Mouse (Mus musculus): ENCODE results near the gene Naaladl2.

Gene Naaladl2

DNA sequence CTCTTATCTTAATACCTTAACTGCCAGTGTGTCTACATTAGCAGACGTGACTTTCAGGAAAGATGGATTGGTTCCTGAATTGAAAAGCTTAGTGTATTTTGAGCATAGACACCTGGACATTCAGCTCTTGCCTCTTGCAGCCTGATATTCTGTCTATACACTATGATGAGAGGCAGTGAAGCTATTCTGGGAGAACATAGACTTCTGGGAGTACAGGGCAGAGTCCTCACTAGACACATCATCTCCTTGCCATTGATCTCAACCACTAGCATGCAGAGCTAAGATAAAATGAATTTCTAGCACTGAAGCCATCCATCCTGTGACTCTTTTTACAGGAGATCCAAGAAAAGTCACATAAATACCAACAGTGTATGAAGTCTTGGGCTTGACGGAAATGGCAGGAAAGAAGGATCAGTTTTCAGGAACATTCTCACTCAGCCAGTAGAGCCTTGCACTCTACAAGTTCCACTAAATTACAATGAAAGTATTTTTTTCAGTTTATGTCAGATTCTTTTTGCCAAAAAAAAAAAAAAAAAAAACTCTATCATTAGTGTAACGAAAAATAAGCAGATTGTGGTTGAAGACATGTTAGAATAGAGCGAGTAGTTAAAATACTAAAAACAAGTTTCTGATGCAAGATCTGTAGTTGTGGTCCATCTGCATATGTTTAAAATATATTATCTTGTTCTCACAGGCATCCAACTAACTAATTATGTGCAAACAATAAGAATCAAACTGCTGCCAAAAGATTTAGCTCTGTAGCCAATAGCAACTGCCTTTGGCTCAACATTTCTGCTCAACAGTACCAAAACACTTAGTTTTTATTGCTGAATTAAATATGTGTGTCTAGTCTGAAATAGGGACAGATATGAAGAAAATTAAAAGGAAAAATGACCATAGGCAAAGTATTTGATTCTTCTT lies 1171.1 kb downstream of the Naaladl2 start:
- no peak for DNase-seq (ENCODE audit: low spot score in 2 of 2)

GRCm38 (mm10) chr3:23962961-23963621 lies 1181.0 kb downstream of the Naaladl2 start:
- DNase-seq (ENCODE audit: low spot score in 2 of 2): no peak

DNA sequence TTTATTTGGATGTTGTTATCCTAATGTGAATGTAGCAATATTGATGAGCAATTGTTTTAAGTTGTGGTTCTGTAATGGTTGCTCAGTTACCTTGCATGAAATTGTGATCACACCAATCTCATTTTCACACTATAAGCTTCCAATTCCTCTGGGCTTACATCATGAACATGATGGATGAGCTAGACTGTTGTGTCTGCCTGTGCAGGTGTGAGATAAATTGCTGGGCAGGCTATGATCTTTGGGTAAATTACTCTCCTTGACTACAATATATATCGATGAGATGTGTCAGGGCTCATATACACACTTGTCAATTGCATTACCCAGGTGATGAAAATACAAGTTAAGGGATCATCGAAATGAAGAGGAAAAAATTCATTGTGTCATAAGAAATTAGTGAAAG lies 1197.9 kb downstream of the Naaladl2 start:
- DNase-seq (ENCODE audit: low spot score in 2 of 2): no peak

- DNase-seq (ENCODE audit: low spot score in 2 of 2): no peak
These were observed 1206.8 kb downstream of the Naaladl2 start for GRCm38 (mm10) chr3:23937299-23937698.

- no peak for DNase-seq (ENCODE audit: low spot score in 2 of 2)
These were observed 1216.0 kb downstream of the Naaladl2 start for GRCm38 (mm10) chr3:23928097-23928496.

DNA sequence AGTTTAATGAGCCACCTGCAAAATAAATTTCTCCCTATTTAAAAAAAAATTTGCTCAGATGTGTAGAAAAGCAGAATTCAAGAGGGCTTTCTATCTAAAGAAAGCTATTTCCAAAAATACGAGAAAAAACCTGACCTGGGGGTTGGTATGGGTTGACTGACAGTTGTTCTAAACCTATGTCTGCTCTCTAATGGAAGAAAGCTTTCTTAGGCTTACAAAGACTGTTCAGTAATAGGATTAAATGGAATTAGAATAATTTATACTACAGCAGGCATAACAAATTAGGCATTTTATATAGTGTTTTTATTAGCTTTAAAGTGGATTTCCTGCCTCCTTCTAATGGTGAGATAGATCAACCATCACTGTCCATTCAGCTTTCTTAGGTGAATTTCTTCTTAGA lies 1236.4 kb downstream of the Naaladl2 start:
- no peak for DNase-seq (ENCODE audit: low spot score in 2 of 2)

DNA sequence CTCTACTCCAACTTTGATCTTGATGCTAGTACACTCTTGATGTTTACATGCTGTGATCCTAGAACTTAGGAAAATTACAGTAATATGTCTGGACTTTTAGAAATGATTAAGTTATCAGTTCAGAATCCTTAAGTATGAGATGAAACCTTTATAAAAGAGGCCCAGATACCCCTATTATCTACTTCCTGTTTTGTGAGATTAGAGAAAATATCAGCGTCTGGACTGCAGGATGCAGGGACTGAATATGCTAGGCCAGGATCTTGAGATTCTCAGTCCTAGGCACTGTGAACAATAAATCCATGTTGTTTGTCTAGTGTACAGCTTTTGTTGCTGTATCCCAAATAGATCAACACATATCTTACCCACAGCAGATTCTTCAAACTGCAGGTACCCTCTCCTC lies 1278.4 kb downstream of the Naaladl2 start:
- no peak for DNase-seq (ENCODE audit: low spot score in 2 of 2)

DNA sequence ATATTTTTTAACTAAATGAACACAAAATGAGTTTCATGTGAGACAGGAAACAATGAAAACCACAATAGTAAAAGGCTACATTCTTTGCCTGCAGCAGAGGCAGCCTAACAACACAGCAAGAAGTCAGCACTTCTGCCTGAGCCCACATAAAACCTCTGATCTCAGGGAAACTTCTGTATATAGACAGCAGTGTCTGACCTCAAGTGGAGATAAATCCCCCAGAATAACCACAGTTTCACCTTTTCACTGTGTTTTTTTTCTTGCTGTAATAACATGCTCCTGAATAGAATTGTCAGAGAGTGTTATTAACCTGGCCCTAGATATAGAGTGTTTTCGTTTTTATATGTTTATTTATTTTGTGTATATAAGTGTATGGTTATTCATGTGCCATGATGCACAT lies 1286.8 kb downstream of the Naaladl2 start:
- no peak for DNase-seq (ENCODE audit: low spot score in 2 of 2)

GRCm38 (mm10) chr3:23817585-23817984 lies 1326.5 kb downstream of the Naaladl2 start:
- DNase-seq (ENCODE audit: low spot score in 2 of 2): no peak

DNA sequence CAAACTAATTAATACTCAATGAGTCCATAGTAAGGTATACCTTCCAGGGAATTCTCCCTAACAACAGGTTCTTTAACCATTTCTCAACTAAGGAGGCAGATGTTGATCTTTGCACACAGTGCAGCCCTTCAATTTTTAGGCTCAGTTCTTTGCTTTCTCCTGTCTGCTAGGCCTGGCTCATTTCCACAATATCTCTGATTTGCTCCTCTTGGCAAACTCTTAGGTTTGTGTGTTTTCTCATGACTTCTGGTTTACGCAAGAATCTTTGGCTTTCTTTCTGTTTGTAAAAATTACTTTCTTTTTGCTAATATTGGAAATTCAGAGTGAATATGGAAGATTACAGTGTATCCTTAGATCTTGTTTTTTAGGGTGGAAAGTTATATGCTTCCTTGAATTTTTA lies 1385.3 kb downstream of the Naaladl2 start:
- no peak for DNase-seq (ENCODE audit: low spot score in 2 of 2)
